Mouse (Mus musculus): ENCODE results near the gene Golga7b. TPM values are rescaled to one million over a fixed set of nuclear protein-coding genes. Genes with fewer than 3 reads are reported as not detected.

Golga7b gene
- polyA plus RNA-seq, 1 experiment from 2014 or later, result not detected

- Histone ChIP-seq H3K4me1 (ENCODE audit: control insufficient read depth, insufficient read depth, low read length) (peaks cover 6% of the 10 kb centered on the region; the same call in 1 of the 2 replicates), H3K4me3 (ENCODE audit: low read depth, low read length) (no peak overlapping the region), H3K9me3 (ENCODE audit: control insufficient read depth, low read length) (no peaks in the 10 kb centered on the region), H3K4me2 (ENCODE audit: low read depth, severe bottlenecking) (no peak overlapping the region), H3K36me3 (ENCODE audit: control insufficient read depth, insufficient read depth, low read length) (no peaks in the 10 kb centered on the region), H3K9ac (ENCODE audit: low read length) (no peak overlapping the region), H3K27me3 (ENCODE audit: control insufficient read depth, insufficient read depth, low read length) (no peaks in the 10 kb centered on the region), H3K27ac (replicated peaks; ENCODE audit: low read depth, low read length) (no peak overlapping the region)
- DNase-seq (ENCODE audit: low spot score) (no peak), ATAC-seq (ENCODE audit: insufficient number of reproducible peaks, low FRiP score, low TSS enrichment, low read depth) (no peak)
- WGBS, result 13% methylated on average over 4 of the region's 4 CpGs
Observed at GRCm38 (mm10) chr19:42237602-42238340, 9.6 kb upstream of the Golga7b start.

- Histone ChIP-seq H3K27me3 (ENCODE audit: control insufficient read depth, insufficient read depth, low read length) (no peaks in the 10 kb centered on the region), H3K9me3 (ENCODE audit: control insufficient read depth, low read length) (no peaks in the 10 kb centered on the region), H3K4me3 (ENCODE audit: low read depth, low read length) (no peak overlapping the region), H3K9ac (ENCODE audit: low read length) (no peak overlapping the region), H3K27ac (replicated peaks; ENCODE audit: low read depth, low read length) (no peak overlapping the region), H3K4me1 (ENCODE audit: control insufficient read depth, insufficient read depth, low read length) (peaks cover 6% of the 10 kb centered on the region; the same call in 1 of the 2 replicates), H3K36me3 (ENCODE audit: control insufficient read depth, insufficient read depth, low read length) (no peaks in the 10 kb centered on the region), H3K4me2 (ENCODE audit: low read depth, severe bottlenecking) (no peak overlapping the region)
- DNase-seq (ENCODE audit: low spot score) (no peak), ATAC-seq (ENCODE audit: insufficient number of reproducible peaks, low FRiP score, low TSS enrichment, low read depth) (no peak)
- WGBS, result 57% methylated on average over 7 of the region's 7 CpGs
Observed at GRCm38 (mm10) chr19:42238341-42238715, 9.0 kb upstream of the Golga7b start.

GRCm38 (mm10) chr19:42240881-42241280 lies 6.5 kb upstream of the Golga7b start:
- no peak for ATAC-seq (ENCODE audit: insufficient number of reproducible peaks, low FRiP score, low TSS enrichment, low read depth)
- WGBS, result 64% methylated on average over 8 of the region's 8 CpGs
- Histone ChIP-seq H3K4me2 (ENCODE audit: low read depth, severe bottlenecking) (no peak overlapping the region), H3K27me3 (ENCODE audit: control insufficient read depth, insufficient read depth, low read length) (no peaks in the 10 kb centered on the region), H3K9me3 (ENCODE audit: control insufficient read depth, low read length) (no peaks in the 10 kb centered on the region), H3K4me3 (ENCODE audit: low read depth, low read length) (no peak overlapping the region), H3K9ac (ENCODE audit: low read length) (no peak overlapping the region), H3K4me1 (ENCODE audit: control insufficient read depth, insufficient read depth, low read length) (peaks cover 6% of the 10 kb centered on the region; the same call in 1 of the 2 replicates), H3K36me3 (ENCODE audit: control insufficient read depth, insufficient read depth, low read length) (no peaks in the 10 kb centered on the region), H3K27ac (replicated peaks; ENCODE audit: low read depth, low read length) (no peak overlapping the region)
- no peak for DNase-seq (ENCODE audit: low spot score)

- ATAC-seq (ENCODE audit: insufficient number of reproducible peaks, low FRiP score, low TSS enrichment, low read depth) (no peak), DNase-seq (ENCODE audit: low spot score) (no peak)
- H3K4me3 ChIP-seq (ENCODE audit: low read depth, low read length), result no peak overlapping the region
- no peaks in the 10 kb centered on the region for H3K9me3 ChIP-seq (ENCODE audit: control insufficient read depth, low read length)
- 68% methylated on average over 3 of the region's 3 CpGs for WGBS
- no peaks in the 10 kb centered on the region for H3K27me3 ChIP-seq (ENCODE audit: control insufficient read depth, insufficient read depth, low read length)
- no peak overlapping the region for H3K4me2 ChIP-seq (ENCODE audit: low read depth, severe bottlenecking)
- no peak overlapping the region for H3K9ac ChIP-seq (ENCODE audit: low read length)
- no peaks in the 10 kb centered on the region for H3K4me1 ChIP-seq (ENCODE audit: control insufficient read depth, insufficient read depth, low read length)
- H3K36me3 ChIP-seq (ENCODE audit: control insufficient read depth, insufficient read depth, low read length), result no peaks in the 10 kb centered on the region
- H3K27ac ChIP-seq (replicated peaks; ENCODE audit: low read depth, low read length), result no peak overlapping the region
Observed at GRCm38 (mm10) chr19:42243401-42243800, 4.0 kb upstream of the Golga7b start.

- Histone ChIP-seq H3K9ac (ENCODE audit: low read length) (no peak overlapping the region), H3K27me3 (ENCODE audit: control insufficient read depth, insufficient read depth, low read length) (no peaks in the 10 kb centered on the region), H3K4me1 (ENCODE audit: control insufficient read depth, insufficient read depth, low read length) (no peaks in the 10 kb centered on the region), H3K27ac (replicated peaks; ENCODE audit: low read depth, low read length) (no peak overlapping the region), H3K4me3 (ENCODE audit: low read depth, low read length) (no peak overlapping the region), H3K36me3 (ENCODE audit: control insufficient read depth, insufficient read depth, low read length) (no peaks in the 10 kb centered on the region), H3K9me3 (ENCODE audit: control insufficient read depth, low read length) (no peaks in the 10 kb centered on the region), H3K4me2 (ENCODE audit: low read depth, severe bottlenecking) (no peak overlapping the region)
- ATAC-seq (ENCODE audit: insufficient number of reproducible peaks, low FRiP score, low TSS enrichment, low read depth) (no peak), DNase-seq (ENCODE audit: low spot score) (no peak)
- WGBS, result 45% methylated on average over 5 of the region's 5 CpGs
Observed at GRCm38 (mm10) chr19:42246626-42247025, 748 bp upstream of the Golga7b start.

DNA sequence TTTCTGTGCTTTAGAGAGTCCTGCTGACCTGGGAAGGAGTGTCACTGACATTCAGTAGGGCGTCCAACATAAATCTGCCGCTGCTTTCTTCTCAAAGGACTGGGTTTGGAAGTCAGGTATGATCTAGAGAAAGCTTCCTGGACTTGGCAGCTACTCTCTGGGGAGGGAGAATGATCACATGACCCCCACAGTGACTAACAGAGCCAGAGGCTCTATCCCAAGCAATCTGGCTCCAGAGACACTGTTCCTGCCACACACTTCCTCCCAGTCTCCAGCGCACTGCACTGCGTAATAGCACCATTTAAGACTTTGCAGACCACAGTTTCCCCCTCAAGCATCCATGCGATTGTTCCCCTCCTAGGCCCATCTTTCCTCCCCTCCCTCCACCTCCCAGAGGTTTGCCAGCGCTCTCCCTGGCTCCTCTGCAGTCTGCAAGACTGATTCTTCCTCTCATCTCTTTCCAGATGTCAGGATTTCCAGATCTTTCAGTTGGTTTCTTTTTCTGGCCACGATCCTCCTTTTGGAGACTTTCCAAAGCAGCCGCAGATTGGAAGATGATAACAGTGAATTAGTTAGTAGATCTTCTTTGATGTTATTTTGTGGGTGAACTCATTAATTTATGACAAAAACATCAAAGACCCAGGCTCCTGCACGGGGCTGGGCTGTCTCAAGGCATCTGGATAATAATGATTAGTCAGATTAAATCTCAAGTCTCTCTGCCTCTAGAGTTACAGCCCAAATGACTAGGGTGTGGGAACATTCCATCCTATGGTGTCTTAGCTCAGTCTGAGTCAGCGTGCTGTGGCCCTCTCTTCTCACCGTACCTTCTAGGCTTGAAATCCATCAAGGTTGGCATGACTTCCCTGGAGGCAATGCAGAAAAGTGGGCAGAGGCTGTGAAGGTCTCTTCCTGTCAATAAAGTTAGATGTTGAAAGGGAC lies 2.9 kb downstream of the Golga7b start:
- no peak for ATAC-seq (ENCODE audit: insufficient number of reproducible peaks, low FRiP score, low TSS enrichment, low read depth)
- Histone ChIP-seq H3K36me3 (ENCODE audit: control insufficient read depth, insufficient read depth, low read length) (no peaks in the 10 kb centered on the region), H3K27ac (replicated peaks; ENCODE audit: low read depth, low read length) (no peak overlapping the region), H3K27me3 (ENCODE audit: control insufficient read depth, insufficient read depth, low read length) (peaks cover 6% of the 10 kb centered on the region), H3K4me2 (ENCODE audit: low read depth, severe bottlenecking) (no peak overlapping the region), H3K9me3 (ENCODE audit: control insufficient read depth, low read length) (no peaks in the 10 kb centered on the region), H3K9ac (ENCODE audit: low read length) (no peak overlapping the region), H3K4me3 (ENCODE audit: low read depth, low read length) (no peak overlapping the region), H3K4me1 (ENCODE audit: control insufficient read depth, insufficient read depth, low read length) (no peaks in the 10 kb centered on the region)
- WGBS, result 60% methylated on average over 11 of the region's 11 CpGs
- no peak for DNase-seq (ENCODE audit: low spot score)

GRCm38 (mm10) chr19:42255438-42255783 lies 8.0 kb downstream of the Golga7b start:
- peak overlapping the region; percentile 22 for H3K4me3 ChIP-seq (ENCODE audit: low read depth, low read length)
- no peaks in the 10 kb centered on the region for H3K36me3 ChIP-seq (ENCODE audit: control insufficient read depth, insufficient read depth, low read length)
- H3K4me1 ChIP-seq (ENCODE audit: control insufficient read depth, insufficient read depth, low read length), result no peaks in the 10 kb centered on the region
- no peaks in the 10 kb centered on the region for H3K9me3 ChIP-seq (ENCODE audit: control insufficient read depth, low read length)
- WGBS, result 4% methylated on average over 8 of the region's 23 CpGs
- H3K4me2 ChIP-seq (ENCODE audit: low read depth, severe bottlenecking), result peak overlapping the region; percentile 56
- H3K27ac ChIP-seq (replicated peaks; ENCODE audit: low read depth, low read length), result no peak overlapping the region
- no peak overlapping the region for H3K9ac ChIP-seq (ENCODE audit: low read length)
- peak; percentile 31 for DNase-seq (ENCODE audit: low spot score)
- ATAC-seq (ENCODE audit: insufficient number of reproducible peaks, low FRiP score, low TSS enrichment, low read depth), result no peak
- peaks cover 9% of the 10 kb centered on the region for H3K27me3 ChIP-seq (ENCODE audit: control insufficient read depth, insufficient read depth, low read length)

DNA sequence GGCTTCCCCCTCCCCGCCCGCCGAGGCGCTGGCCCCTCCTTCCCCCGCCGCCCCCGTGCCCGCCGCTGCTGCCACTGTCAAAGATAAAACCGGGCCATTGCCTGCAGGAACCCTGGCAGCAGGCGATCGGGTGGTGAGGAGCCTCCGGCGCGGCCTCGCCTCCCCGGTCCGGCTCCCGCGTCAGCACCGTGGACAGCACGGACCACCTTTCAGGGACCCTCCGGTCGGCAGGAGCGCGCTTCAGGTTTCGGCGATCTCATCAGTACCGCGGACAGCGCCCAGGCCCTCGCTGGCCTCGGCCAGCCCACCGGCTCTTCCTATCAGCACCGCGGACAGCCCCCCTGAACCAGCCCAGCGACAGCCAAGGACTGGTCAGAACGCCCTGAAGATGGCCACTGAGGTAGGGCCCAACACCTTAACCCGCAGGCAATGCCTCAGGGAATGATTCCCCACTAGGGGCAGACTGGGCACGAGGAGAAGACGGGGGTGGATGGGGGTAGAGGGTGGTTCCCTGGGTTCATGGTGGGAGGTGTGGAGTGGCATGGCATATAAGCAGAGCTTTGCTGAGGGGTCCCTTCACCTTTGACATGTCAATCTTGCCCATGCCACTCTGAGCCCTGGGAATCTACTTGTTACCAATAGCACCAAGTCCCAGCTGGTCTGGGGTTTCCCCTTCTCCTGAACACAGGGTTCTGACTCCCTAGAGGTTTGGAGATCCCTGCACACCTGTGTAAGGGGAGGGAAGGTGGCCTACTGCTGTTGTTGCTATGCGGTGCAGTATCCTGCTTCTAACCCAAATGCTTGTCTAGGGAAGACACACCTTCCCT lies 8.6 kb downstream of the Golga7b start:
- Histone ChIP-seq H3K9me3 (ENCODE audit: control insufficient read depth, low read length) (no peaks in the 10 kb centered on the region), H3K27ac (replicated peaks; ENCODE audit: low read depth, low read length) (no peak overlapping the region), H3K36me3 (ENCODE audit: control insufficient read depth, insufficient read depth, low read length) (no peaks in the 10 kb centered on the region), H3K9ac (ENCODE audit: low read length) (no peak overlapping the region), H3K27me3 (ENCODE audit: control insufficient read depth, insufficient read depth, low read length) (peaks cover 9% of the 10 kb centered on the region), H3K4me3 (ENCODE audit: low read depth, low read length) (peak overlapping the region; percentile 22), H3K4me1 (ENCODE audit: control insufficient read depth, insufficient read depth, low read length) (no peaks in the 10 kb centered on the region), H3K4me2 (ENCODE audit: low read depth, severe bottlenecking) (peak overlapping the region; percentile 56)
- WGBS, result 5% methylated on average over 33 of the region's 42 CpGs
- ATAC-seq (ENCODE audit: insufficient number of reproducible peaks, low FRiP score, low TSS enrichment, low read depth) (peak; percentile 83), DNase-seq (ENCODE audit: low spot score) (peak; percentile 99)

Data from limb, embryonic 11.5 days (tissue).